Mouse (Mus musculus): ENCODE results near the gene Cnnm1.

DNA sequence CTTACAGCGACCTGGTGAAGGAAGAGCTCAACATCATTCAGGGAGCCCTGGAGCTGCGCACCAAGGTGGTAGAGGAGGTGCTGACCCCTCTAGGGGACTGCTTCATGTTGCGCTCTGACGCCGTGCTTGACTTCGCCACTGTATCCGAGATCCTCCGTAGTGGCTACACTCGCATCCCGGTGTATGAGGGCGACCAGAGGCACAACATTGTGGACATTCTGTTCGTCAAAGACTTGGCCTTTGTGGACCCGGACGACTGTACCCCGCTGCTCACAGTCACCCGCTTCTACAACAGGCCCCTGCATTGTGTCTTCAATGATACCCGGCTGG is 1.4 kb downstream of the Cnnm1 start:
- TF ChIP-seq POLR2A (IDR thresholded peaks at IDR 0.05; ENCODE audit: control insufficient read depth in 1 of 2, insufficient read depth in 1 of 2, low read depth in 1 of 2, low read length in 2 of 2, poor library complexity in 1 of 2) (no peak), GATA1 (IDR thresholded peaks at IDR 0.05; ENCODE audit: low read depth, low read length) (no peak)
